Mouse (Mus musculus) heart, adult 9 months (tissue): ENCODE results near the gene Olfr62.
A peak's percentile ranks its signal among the peaks of the same experiment; 100 is the strongest.

ENCODE experiments used
- DNase-seq, 2 experiments: peaks; one replicate each; pipeline ENCODE4 v3.0.0; 2022; ENCODE audit warnings: low spot score in 2 of 2

Olfr62 gene

DNA sequence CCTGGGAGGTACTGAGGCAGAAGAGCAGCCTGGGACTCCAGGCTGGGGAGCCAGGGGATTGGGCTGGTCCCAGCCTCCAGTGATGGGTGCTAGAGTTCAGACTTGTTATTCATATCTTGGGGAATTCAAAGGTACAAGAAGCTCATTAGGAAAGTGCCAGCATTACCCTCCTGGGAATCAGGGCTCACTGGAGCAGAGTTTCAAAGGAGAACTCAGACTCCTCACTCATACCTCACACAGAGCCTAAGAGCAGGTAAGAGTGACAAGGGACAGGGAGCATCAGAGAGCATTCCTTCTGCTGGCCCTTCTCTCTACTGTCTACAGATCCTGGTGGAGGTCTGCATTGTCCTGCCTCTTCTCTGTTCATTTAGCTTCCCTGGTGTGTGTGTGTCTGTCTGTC lies at the start of gene Olfr62:
TSS of gene Olfr62 (plus strand) at position 301 of the 400 bp plus-strand sequence.
- DNase-seq = no peak

- no peak for DNase-seq
These were observed 48.9 kb upstream of the Olfr62 start for GRCm38 (mm10) chr4:118609836-118610235.

GRCm38 (mm10) chr4:118612619-118613018 lies 46.1 kb upstream of the Olfr62 start:
- DNase-seq = no peak

GRCm38 (mm10) chr4:118615412-118615811 lies 43.3 kb upstream of the Olfr62 start:
- no peak for DNase-seq

DNA sequence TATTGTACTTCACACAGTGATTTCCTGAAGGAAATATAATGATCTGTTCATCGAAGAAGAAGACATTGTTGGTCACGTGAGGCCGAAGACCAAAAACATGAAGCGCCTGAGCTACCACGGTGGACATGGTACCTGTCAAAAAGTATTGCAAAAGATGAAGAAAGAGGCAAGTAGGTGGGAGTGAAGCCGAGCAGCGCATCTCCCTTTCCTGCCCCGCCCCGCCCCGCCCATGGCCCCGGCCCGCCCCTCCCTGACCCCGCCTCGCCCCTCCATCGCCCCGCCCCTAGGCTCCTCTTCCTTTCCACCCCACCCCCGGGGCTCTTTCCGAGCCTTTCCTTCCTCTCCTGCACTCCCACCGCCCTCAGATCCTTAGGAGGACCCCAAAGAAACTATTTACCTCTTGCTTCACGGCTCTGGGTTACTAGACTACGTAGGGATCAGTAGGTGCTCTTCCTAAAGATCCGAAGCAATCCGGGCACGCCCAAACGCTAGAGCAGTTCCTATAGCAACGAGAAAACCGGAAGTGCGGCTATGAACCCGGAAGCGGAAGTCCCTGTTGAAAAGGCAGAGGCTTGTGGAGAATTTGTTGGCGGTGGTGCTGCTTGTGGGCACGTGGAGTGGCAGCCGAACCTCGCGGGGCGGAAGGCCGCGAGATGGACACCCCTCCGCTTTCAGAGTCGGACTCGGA lies 38.3 kb upstream of the Olfr62 start, which contains the start of the genes Cfap57 and Ebna1bp2:
TSS of gene Cfap57 (minus strand) at position 499 of the 688 bp plus-strand sequence.
TSS of gene Ebna1bp2 (plus strand) at position 521 of the 688 bp plus-strand sequence.
- peak; percentile 90 to 94 for DNase-seq

- DNase-seq = no peak
These were observed 37.8 kb upstream of the Olfr62 start for GRCm38 (mm10) chr4:118620967-118621320.

DNA sequence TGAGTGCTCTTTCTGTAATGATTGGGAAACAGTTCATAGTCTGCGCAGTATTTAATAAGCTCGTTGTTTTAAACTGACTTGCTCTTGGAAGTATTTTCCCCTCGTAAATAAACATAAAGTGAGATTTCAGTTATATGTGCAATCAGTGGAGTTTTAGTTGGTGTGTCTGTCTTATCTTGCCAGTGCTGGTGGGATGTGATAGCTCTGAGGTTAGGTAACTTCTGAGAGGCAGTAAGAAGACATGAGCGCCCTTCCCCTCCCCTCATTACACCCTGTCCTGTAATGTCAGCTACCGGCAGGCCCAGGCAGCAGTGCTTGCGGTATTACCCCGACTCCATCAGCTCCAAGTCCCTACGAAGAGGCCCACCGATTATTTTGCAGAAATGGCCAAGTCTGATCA lies 37.0 kb upstream of the Olfr62 start:
- DNase-seq = no peak

GRCm38 (mm10) chr4:118630261-118630660 lies 28.5 kb upstream of the Olfr62 start:
- DNase-seq = no peak

DNA sequence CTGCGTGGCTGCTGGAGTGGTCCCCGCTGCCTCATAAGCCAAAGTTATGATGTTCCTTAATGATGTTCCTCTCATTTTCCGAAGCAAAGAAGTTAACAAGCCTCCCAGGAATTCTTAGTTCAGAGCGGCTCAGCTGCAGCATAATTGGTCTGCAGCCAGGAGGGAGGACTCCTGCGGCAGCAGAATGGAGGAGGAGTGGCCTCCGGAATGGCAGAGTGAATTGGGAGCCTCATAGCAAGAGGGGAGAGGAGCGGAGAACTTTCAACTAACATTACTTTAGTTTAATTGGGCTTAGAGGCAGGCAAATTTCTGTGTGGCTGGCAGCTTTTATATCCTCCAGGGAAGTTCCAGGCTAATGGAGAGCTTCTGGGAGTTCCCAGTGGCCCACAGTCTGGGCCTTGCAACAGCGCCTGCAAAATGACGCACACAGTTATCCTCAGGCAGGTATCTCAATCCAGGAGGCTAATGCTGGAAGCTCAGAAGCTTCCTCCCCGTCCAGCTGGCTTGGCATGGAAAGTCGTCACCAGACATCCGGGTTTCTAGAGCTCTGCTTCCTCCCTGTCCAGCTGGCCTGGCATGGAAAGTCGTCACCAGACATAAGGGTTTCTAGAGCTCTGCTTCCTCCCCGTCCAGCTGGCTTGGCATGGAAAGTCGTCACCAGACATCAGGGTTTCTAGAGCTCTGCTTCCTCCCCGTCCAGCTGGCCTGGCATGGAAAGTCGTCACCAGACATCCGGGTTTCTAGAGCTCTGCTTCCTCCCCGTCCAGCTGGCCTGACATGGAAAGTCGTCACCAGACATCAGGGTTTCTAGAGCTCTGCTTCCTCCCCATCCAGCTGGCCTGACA lies 16.2 kb upstream of the Olfr62 start:
- peak; percentile 5 to 10 for DNase-seq

- peak in 1 of 2 experiments; percentile 6 for DNase-seq
These were observed 13.5 kb upstream of the Olfr62 start for GRCm38 (mm10) chr4:118645234-118645633.

- no peak for DNase-seq
These were observed 28.3 kb downstream of the Olfr62 start for GRCm38 (mm10) chr4:118687086-118687485.

DNA sequence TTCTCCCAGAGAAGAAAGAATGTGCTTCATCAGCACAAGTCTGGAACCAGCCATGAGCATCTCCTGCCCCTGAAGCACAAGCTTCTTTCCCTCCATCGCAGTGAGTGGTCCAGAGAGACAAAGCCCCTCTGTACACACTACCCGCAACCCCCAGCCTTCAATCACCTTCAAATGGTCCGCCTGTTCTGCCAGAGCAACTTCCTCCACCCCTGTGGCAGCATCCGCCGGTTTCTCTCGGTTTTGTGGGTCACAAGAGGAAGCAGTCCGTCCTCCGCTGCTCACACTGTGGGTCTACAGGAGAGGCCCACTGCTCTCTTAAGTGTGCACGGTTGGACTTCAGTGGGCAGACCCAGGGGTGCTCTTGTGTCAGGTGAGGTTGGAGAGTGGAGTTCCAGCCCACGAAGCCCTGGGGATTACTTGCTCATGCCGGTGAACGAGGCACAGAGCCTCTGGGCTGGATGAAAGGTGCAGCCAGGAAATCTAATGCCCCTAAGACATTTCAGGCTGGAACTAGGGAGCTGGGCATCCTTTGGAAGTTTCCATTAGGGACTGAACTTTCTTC lies 33.7 kb downstream of the Olfr62 start, which contains the start of gene Olfr1342:
TSS of gene Olfr1342 (minus strand) at position 345 of the 562 bp plus-strand sequence.
- DNase-seq = no peak

- no peak for DNase-seq
These were observed 35.1 kb downstream of the Olfr62 start for GRCm38 (mm10) chr4:118693812-118694211.

- no peak for DNase-seq
These were observed 44.5 kb downstream of the Olfr62 start, which contains the start of gene Olfr1341 for GRCm38 (mm10) chr4:118703223-118703622. TSS of gene Olfr1341 (plus strand) at chr4:118703523.

GRCm38 (mm10) chr4:118708086-118708485 lies 49.3 kb downstream of the Olfr62 start:
- no peak for DNase-seq

- no peak for DNase-seq
These were observed 52.9 kb downstream of the Olfr62 start for GRCm38 (mm10) chr4:118711656-118712055.
